8 mouse cellular contexts compared by ENCODE assay signal in the genomic region with DNA sequence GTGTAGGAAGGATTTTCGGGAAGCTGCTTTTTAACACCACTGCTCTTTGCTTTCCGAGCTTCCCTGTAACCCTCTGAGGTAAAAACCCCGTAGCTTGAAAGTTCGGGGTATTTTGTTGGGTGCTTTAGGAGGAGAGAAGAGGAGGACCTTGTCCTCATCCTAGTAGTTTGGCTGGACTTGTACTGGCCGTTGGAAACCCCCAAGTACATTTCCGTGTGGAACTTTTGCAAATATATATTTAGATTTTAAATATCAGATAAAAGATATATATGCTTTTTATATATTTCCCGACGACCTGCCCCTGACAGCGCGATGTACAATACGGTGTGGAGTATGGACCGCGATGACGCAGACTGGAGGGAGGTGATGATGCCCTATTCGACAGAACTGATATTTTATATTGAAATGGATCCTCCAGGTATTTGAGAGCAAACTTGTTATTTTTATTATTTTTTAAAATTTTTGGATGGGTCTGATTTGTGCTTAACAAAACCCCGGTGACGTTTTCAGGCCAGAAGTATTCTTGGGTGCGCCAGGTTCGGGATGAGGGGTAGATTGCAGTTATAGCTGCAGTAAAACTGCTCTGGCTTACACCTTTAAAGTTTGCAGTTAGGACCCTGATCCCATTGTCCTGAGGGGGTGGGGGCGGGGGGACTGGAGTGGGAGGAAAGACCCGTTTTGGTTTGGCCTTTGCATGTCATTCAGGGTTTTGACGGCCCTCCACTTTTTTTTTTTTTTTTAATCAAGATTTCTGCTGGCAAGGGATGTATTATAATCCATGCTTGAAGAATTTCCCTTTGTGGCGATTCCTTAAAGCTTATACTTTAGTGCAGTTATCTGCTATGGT. TPM values are rescaled to one million over a fixed set of nuclear protein-coding genes. Genes with fewer than 3 reads are reported as not detected.
A peak's percentile ranks its signal among the peaks of the same experiment; 100 is the strongest.
DNase-seq lines count a peak whose midpoint lies in the region; ATAC-seq and TF ChIP-seq lines count a peak whose summit lies in the region.

No protein-coding gene starts in this region.

- no peaks in the 10 kb centered on the region for H3K36me3 ChIP-seq in heart, embryonic 15.5 days
- H3K36me3 ChIP-seq in midbrain, embryonic 10.5 days, result no peaks in the 10 kb centered on the region
- H3K36me3 ChIP-seq in stomach, embryonic 16.5 days (ENCODE audit: control insufficient read depth, insufficient read depth, low read length), result no peaks in the 10 kb centered on the region

- H3K4me1 ChIP-seq in heart, embryonic 15.5 days (replicated peaks), result peaks cover 11% of the 10 kb centered on the region
- H3K4me1 ChIP-seq in midbrain, embryonic 10.5 days, result peaks cover 24% of the 10 kb centered on the region
- H3K4me1 ChIP-seq in stomach, embryonic 16.5 days (ENCODE audit: control insufficient read depth, insufficient read depth, low read length), result peaks cover 4% of the 10 kb centered on the region; the same call in 1 of the 2 replicates

- no peaks in the 10 kb centered on the region for H3K27me3 ChIP-seq in heart, embryonic 15.5 days
- no peaks in the 10 kb centered on the region for H3K27me3 ChIP-seq in midbrain, embryonic 10.5 days (ENCODE audit: low read depth, poor library complexity, severe bottlenecking)
- H3K27me3 ChIP-seq in stomach, embryonic 16.5 days (ENCODE audit: control insufficient read depth, insufficient read depth, low read length), result no peaks in the 10 kb centered on the region

- intact Hi-C loops in gastrocnemius, adult 2 months (cut with DNase I), result loop anchor here (2.0 to 5.0 kb wide), 2 partner anchors 39 to 60 kb away; no protein-coding TSS in a partner anchor

- H3K27ac ChIP-seq in gastrocnemius, adult 2 months, result peak overlapping the region; percentile 98
- H3K27ac ChIP-seq in heart, embryonic 15.5 days, result peak overlapping the region; percentile 95
- peak overlapping the region; percentile 98 for H3K27ac ChIP-seq in layer of hippocampus, adult 2 months
- H3K27ac ChIP-seq in midbrain, embryonic 10.5 days (replicated peaks), result peak overlapping the region; percentile 99
- H3K27ac ChIP-seq in stomach, embryonic 16.5 days (ENCODE audit: low read length), result peak overlapping the region; percentile 98

- no peak for TF ChIP-seq CTCF in gastrocnemius, adult 2 months (IDR thresholded peaks at IDR 0.05)
- no peak for TF ChIP-seq CTCF in layer of hippocampus, adult 2 months (conservative IDR thresholded peaks at IDR 0.05)

- no peaks in the 10 kb centered on the region for H3K9me3 ChIP-seq in heart, embryonic 15.5 days (replicated peaks)
- H3K9me3 ChIP-seq in midbrain, embryonic 10.5 days (replicated peaks), result no peaks in the 10 kb centered on the region
- no peaks in the 10 kb centered on the region for H3K9me3 ChIP-seq in stomach, embryonic 16.5 days (replicated peaks; ENCODE audit: control insufficient read depth, low read length)

- H3K4me3 ChIP-seq in gastrocnemius, adult 2 months, result peak overlapping the region; percentile 94
- peak overlapping the region; percentile 90 for H3K4me3 ChIP-seq in heart, embryonic 15.5 days
- peak overlapping the region; percentile 89 for H3K4me3 ChIP-seq in layer of hippocampus, adult 2 months
- peak overlapping the region; percentile 78 for H3K4me3 ChIP-seq in midbrain, embryonic 10.5 days
- H3K4me3 ChIP-seq in stomach, embryonic 16.5 days (replicated peaks; ENCODE audit: low read length), result peak overlapping the region; percentile 87

- DNase-seq in gastrocnemius, adult 2 months, result peak; percentile 17
- DNase-seq in gastrocnemius, postnatal 25 days, result no peak
- DNase-seq in ZHBTc4 (ENCODE audit: low read depth, low spot score), result peak; percentile 25
- peak; percentile 70 for DNase-seq in embryo, embryonic 10.5 days (ENCODE audit: low spot score)
- DNase-seq in layer of hippocampus, adult 2 months (ENCODE audit: low spot score in 2 of 2), result peak; percentile 15 to 41
- DNase-seq in midbrain, embryonic 10.5 days (ENCODE audit: low spot score), result peak; percentile 62

- H3K4me2 ChIP-seq in heart, embryonic 15.5 days, result peak overlapping the region; percentile 58
- H3K4me2 ChIP-seq in stomach, embryonic 16.5 days (ENCODE audit: low read depth, low read length), result peak overlapping the region; percentile 78

- under 1% methylated on average over 23 of the region's 23 CpGs for WGBS in heart, embryonic 15.5 days
- WGBS in midbrain, embryonic 10.5 days, result under 1% methylated on average over 23 of the region's 23 CpGs
- under 1% methylated on average over 23 of the region's 23 CpGs for WGBS in stomach, embryonic 16.5 days

- no peak for ATAC-seq in heart, embryonic 15.5 days (replicated peaks; ENCODE audit: insufficient number of reproducible peaks, insufficient read depth, low FRiP score, low read depth)
- no peak for ATAC-seq in stomach, embryonic 16.5 days (ENCODE audit: insufficient read depth, low FRiP score)

- H3K9ac ChIP-seq in heart, embryonic 15.5 days, result peak overlapping the region; percentile 72
- H3K9ac ChIP-seq in stomach, embryonic 16.5 days (ENCODE audit: low read length), result peak overlapping the region; percentile 91

RNA-seq across cellular contexts. Expression of a gene that starts 0.8 kb away (rescaled TPM):
- total RNA-seq in gastrocnemius, adult 2 months (2021), result 1 to 10 TPM; 5.6 to 7.3 TPM
- 1 to 10 TPM; 5.3 to 6.8 TPM for total RNA-seq in gastrocnemius, postnatal 25 days (2021)
- 9.9 and 10.8 TPM in 2 replicates for polyA plus RNA-seq in heart, embryonic 15.5 days (2015; fragmentation: Nextera tagmentation; extraction: Ambion mirVana)
- total RNA-seq in layer of hippocampus, adult 2 months (2021), result 10 to 100 TPM; 31.3 to 33.8 TPM
- 46.0 and 68.7 TPM in 2 replicates for polyA plus RNA-seq in midbrain, embryonic 10.5 days (2016; fragmentation: Nextera tagmentation; extraction: Ambion mirVana)
- polyA plus RNA-seq in stomach, embryonic 16.5 days (2015; fragmentation: Nextera tagmentation; extraction: Ambion mirVana), result 12.3 and 12.6 TPM in 2 replicates

RNA-seq across cellular contexts. Expression of a gene that starts 49.0 kb away (rescaled TPM):
- total RNA-seq in gastrocnemius, adult 2 months (2021), result under 1 TPM in 1 of 2 experiments, not detected in 1; 0.47 TPM
- total RNA-seq in gastrocnemius, postnatal 25 days (2021), result under 1 TPM; 0.29 to 0.82 TPM
- not detected in 2 replicates for polyA plus RNA-seq in heart, embryonic 15.5 days (2015; fragmentation: Nextera tagmentation; extraction: Ambion mirVana)
- 1 to 10 TPM in 1 of 2 experiments, not detected in 1; 3.2 TPM for total RNA-seq in layer of hippocampus, adult 2 months (2021)
- not detected in 2 replicates for polyA plus RNA-seq in midbrain, embryonic 10.5 days (2016; fragmentation: Nextera tagmentation; extraction: Ambion mirVana)
- not detected in 2 replicates for polyA plus RNA-seq in stomach, embryonic 16.5 days (2015; fragmentation: Nextera tagmentation; extraction: Ambion mirVana)

RNA-seq across cellular contexts. Expression of a gene that starts 49.0 kb away (rescaled TPM):
- not detected for total RNA-seq in gastrocnemius, adult 2 months (2021)
- not detected for total RNA-seq in gastrocnemius, postnatal 25 days (2021)
- not detected in 2 replicates for polyA plus RNA-seq in heart, embryonic 15.5 days (2015; fragmentation: Nextera tagmentation; extraction: Ambion mirVana)
- not detected for total RNA-seq in layer of hippocampus, adult 2 months (2021)
- not detected in 2 replicates for polyA plus RNA-seq in midbrain, embryonic 10.5 days (2016; fragmentation: Nextera tagmentation; extraction: Ambion mirVana)
- not detected in 2 replicates for polyA plus RNA-seq in stomach, embryonic 16.5 days (2015; fragmentation: Nextera tagmentation; extraction: Ambion mirVana)

RNA-seq across cellular contexts. Expression of a gene that starts 54.8 kb away (rescaled TPM):
- under 1 TPM in 1 of 2 experiments, not detected in 1; 0.17 TPM for total RNA-seq in gastrocnemius, adult 2 months (2021)
- not detected for total RNA-seq in gastrocnemius, postnatal 25 days (2021)
- polyA plus RNA-seq in heart, embryonic 15.5 days (2015; fragmentation: Nextera tagmentation; extraction: Ambion mirVana), result 0.94 and 2.3 TPM in 2 replicates
- total RNA-seq in layer of hippocampus, adult 2 months (2021), result under 1 TPM in 1 of 2 experiments, not detected in 1; 0.33 TPM
- 0.06 TPM in 1 of 2 replicates, not detected in the other for polyA plus RNA-seq in midbrain, embryonic 10.5 days (2016; fragmentation: Nextera tagmentation; extraction: Ambion mirVana)
- 76.4 and 99.5 TPM in 2 replicates for polyA plus RNA-seq in stomach, embryonic 16.5 days (2015; fragmentation: Nextera tagmentation; extraction: Ambion mirVana)
